Mouse (Mus musculus) embryonic facial prominence, embryonic 15.5 days (tissue): ENCODE measurements around the gene Prss8. TPM values are rescaled to one million over a fixed set of nuclear protein-coding genes. Genes with fewer than 3 reads are reported as not detected.
"Not testable (repeated sequence)": the region's sequence is repeated elsewhere in the genome, so short reads cannot be mapped to it uniquely, and the experiment has no call there.

Experiments used
- ATAC-seq: fragments of 200-750 bp; cut with Nextera tagmentation; 2 replicates; pipeline ENCODE4 v1.8.0; 2017; ENCODE audit warnings: low read depth, moderate TSS enrichment; ENCODE audit not compliant: insufficient number of reproducible peaks, low FRiP score, low TSS enrichment
- H3K27ac ChIP-seq: fragments of 300-500 bp; sonication (generic); replicated peaks from 2 replicates; pipeline ENCODE4 v1.5.1; 2015; ENCODE audit warnings: mild to moderate bottlenecking, inconsistent platforms
- H3K27me3 ChIP-seq: fragments of 300-500 bp; sonication (generic); 2 replicates; pipeline ENCODE4 v1.6.1; 2015; ENCODE audit warnings: inconsistent platforms
- H3K36me3 ChIP-seq: fragments of 300-500 bp; sonication (generic); 2 replicates; pipeline ENCODE4 v1.6.1; 2015; ENCODE audit warnings: mild to moderate bottlenecking, inconsistent platforms
- H3K4me1 ChIP-seq: fragments of 300-500 bp; sonication (generic); 2 replicates; pipeline ENCODE4 v1.6.1; 2015; ENCODE audit warnings: inconsistent platforms
- H3K4me2 ChIP-seq: fragments of 300-500 bp; sonication (generic); replicated peaks from 2 replicates; pipeline ENCODE4 v1.6.1; 2015; ENCODE audit warnings: mild to moderate bottlenecking, inconsistent platforms
- H3K4me3 ChIP-seq: fragments of 300-500 bp; sonication (generic); replicated peaks from 2 replicates; pipeline ENCODE4 v1.5.1; 2015; ENCODE audit warnings: mild to moderate bottlenecking, inconsistent platforms
- H3K9ac ChIP-seq: fragments of 300-500 bp; sonication (generic); 2 replicates; pipeline ENCODE4 v1.6.1; 2015; ENCODE audit warnings: inconsistent platforms
- H3K9me3 ChIP-seq: fragments of 300-500 bp; sonication (generic); replicated peaks from 2 replicates; pipeline ENCODE4 v1.6.1; 2016; ENCODE audit warnings: inconsistent platforms
- WGBS: fragments of 180-500 bp; shearing (Covaris S2); methylation state at CpG from one replicate; pipeline ENCODE4 v1.1.7; 2015; 5-methylcytosine and 5-hydroxymethylcytosine counted together
- polyA plus RNA-seq: library from polyadenylated mRNA; unstranded; fragments of >200 nt; fragmentation: Nextera tagmentation; extraction: Ambion mirVana; gene quantifications from 2 replicates; pipeline ENCODE4 v1.2.1, GENCODE M21; 2015

Gene Prss8
- polyA plus RNA-seq, 1 experiment from 2014 or later: 17.2 TPM

DNA sequence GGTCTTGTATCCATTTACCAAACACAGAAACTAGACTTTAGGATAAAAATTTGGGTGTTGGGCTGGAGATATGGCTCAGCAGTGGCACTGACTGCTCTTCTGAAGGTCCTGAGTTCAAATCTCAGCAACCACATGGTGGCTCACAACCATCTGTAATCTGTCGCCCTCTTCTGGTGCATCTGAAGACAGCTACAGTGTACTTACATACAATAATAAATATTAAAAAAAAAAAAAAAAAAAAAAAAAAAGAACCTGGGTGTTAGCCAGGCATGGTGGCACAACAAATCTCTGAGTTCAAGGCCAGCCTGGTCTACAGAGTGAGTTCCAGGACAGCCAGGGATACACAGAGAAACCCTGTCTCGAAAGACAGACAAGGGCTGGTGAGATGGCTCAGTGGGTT, 12.2 kb upstream of the Prss8 start:
- H3K9me3 ChIP-seq, H3K27ac ChIP-seq, H3K36me3 ChIP-seq, H3K4me2 ChIP-seq, H3K4me3 ChIP-seq, H3K9ac ChIP-seq, H3K4me1 ChIP-seq, ATAC-seq: not testable (repeated sequence)
- H3K27me3 ChIP-seq: peaks cover 29% of the 10 kb centered on the region
- WGBS: 50% methylated on average over 2 of the region's 2 CpGs

DNA sequence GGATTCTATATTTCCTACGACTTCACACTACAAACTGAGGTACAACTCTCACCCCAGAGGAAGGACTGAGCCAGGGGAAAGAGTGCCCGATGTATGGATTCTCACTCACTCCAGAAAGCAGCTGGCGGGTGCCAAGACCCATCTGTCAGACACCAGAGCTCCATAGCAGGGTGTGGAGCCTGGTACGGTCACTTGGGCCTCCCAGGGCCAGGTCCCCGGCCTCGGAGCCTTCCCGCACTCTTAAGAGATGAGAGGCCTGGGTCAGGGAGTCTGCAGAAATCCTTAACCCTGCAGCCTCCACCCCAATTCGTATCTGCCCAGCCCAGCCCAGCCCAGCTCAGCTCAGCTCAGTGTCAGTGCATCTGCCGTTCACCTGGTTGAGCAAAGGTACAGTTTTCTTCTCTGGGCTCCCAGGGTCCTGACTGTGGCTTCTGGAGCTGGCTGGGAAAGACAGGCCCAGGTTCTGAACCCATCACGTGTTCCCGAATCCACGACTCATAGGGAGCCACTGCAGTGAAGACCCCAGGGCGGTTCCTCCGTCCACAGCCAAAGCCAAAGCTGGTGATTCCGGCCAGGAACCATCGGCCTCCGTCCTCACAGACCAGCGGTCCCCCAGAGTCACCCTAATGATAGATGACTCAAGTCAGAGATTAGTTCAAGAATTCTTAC, 6.4 kb upstream of the Prss8 start:
- H3K4me1 ChIP-seq: peaks cover 41% of the 10 kb centered on the region
- peak overlapping the region; percentile 79 for H3K4me3 ChIP-seq
- H3K9me3 ChIP-seq: no peaks in the 10 kb centered on the region
- peak overlapping the region; percentile 59; the same call in 1 of the 2 replicates for H3K9ac ChIP-seq
- 51% methylated on average over 18 of the region's 18 CpGs for WGBS
- H3K36me3 ChIP-seq: no peaks in the 10 kb centered on the region
- H3K27ac ChIP-seq: peak overlapping the region; percentile 82
- ATAC-seq: no peak
- H3K4me2 ChIP-seq: peak overlapping the region; percentile 90
- no peaks in the 10 kb centered on the region for H3K27me3 ChIP-seq

DNA sequence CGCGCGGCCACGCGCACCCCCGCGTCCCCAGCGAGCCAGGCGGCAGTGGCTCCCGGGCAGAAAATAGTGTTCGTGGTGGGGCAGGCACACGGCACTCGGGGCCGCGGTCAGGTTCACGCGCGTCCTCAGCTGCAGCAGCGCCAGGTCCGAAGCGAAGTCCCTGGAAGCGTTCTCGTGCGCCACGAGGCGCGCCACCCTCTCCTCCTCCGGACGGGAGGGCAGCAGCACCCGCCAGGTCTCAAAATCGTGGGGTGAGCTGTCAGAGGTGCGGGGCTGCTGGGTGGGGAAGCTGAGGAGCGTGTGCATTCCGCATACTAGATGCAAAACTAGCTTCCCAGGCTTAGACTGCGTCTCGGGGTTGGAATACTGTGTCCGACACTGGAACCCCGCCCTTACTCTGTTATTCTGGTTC, 5.8 kb upstream of the Prss8 start:
- ATAC-seq: peak; percentile 31

DNA sequence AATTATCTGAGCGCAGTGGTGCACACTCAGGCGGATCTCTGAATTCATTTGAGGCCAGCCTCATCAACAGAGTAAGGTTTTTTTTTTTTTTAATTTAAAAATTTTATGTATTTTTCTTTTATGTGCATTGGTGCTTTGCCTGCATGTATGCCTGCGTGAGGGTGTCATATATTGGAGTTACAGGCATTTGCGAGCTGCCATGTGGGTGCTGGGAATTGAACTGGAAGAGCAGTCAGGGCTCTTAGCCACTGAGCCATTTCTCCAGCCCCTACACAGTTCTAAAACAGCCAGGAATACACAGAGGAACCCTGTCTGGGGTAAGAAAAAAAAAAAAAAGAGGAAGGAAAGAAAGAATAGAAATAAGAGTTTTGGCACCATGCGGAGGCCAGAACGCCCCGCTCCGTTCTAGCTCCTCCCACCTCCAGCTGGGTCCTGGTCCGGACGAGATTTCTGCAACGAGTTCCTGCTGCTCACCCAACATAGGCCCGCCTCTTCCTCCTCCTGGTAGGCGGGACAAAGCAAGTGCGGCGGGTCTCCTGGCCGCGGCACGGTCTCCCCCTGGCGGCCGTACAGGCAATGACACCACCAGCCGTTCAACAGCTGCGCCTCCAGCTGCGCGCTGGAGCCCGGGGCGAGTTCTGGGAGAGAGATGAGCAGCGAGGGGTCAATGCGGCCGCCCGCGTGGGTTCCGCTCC, 5.3 kb upstream of the Prss8 start:
- peak overlapping the region; percentile 59 for H3K9ac ChIP-seq
- H3K4me3 ChIP-seq: peak overlapping the region; percentile 79
- no peaks in the 10 kb centered on the region; the same call in 1 of the 2 replicates for H3K27me3 ChIP-seq
- no peaks in the 10 kb centered on the region for H3K9me3 ChIP-seq
- H3K27ac ChIP-seq: peak overlapping the region; percentile 82
- H3K4me1 ChIP-seq: peaks cover 46% of the 10 kb centered on the region
- ATAC-seq: peak; percentile 93
- H3K4me2 ChIP-seq: peak overlapping the region; percentile 90
- H3K36me3 ChIP-seq: no peaks in the 10 kb centered on the region
- 6% methylated on average over 31 of the region's 32 CpGs for WGBS

More for the DNA sequence above, 5.8 kb upstream of the Prss8 start:
- Histone ChIP-seq H3K27me3 (no peaks in the 10 kb centered on the region), H3K4me2 (peak overlapping the region; percentile 90), H3K27ac (peak overlapping the region; percentile 82), H3K4me3 (peak overlapping the region; percentile 79), H3K9ac (peak overlapping the region; percentile 59), H3K4me1 (peaks cover 44% of the 10 kb centered on the region), H3K36me3 (no peaks in the 10 kb centered on the region), H3K9me3 (no peaks in the 10 kb centered on the region)
- WGBS: under 1% methylated on average over 37 of the region's 38 CpGs

DNA sequence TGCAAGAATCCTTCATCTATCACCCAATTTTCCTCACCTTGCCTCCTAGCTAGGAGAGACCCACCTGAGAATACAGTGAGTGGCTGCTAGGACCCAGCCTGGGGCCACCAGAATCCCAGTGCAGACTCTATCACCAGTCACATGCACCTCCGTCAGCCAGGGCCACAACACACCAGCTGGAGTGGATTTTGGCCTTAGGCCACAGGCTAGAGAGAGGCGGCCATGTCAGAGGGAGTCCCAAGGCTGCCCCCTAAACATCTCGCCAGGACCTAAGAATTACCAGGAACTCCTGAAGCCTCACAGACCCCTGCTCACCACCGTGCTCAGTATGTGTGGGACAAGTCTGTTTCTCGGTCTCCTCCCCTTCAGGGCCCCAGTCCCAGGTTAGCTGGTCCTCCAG, 4.2 kb upstream of the Prss8 start:
- H3K9me3 ChIP-seq: no peaks in the 10 kb centered on the region
- ATAC-seq: no peak
- no peak overlapping the region for H3K4me2 ChIP-seq
- peaks cover 56% of the 10 kb centered on the region for H3K4me1 ChIP-seq
- no peak overlapping the region for H3K27ac ChIP-seq
- H3K4me3 ChIP-seq: no peak overlapping the region
- peaks cover 5% of the 10 kb centered on the region for H3K27me3 ChIP-seq
- WGBS: 77% methylated on average over 5 of the region's 5 CpGs
- H3K36me3 ChIP-seq: no peaks in the 10 kb centered on the region
- no peak overlapping the region for H3K9ac ChIP-seq

DNA sequence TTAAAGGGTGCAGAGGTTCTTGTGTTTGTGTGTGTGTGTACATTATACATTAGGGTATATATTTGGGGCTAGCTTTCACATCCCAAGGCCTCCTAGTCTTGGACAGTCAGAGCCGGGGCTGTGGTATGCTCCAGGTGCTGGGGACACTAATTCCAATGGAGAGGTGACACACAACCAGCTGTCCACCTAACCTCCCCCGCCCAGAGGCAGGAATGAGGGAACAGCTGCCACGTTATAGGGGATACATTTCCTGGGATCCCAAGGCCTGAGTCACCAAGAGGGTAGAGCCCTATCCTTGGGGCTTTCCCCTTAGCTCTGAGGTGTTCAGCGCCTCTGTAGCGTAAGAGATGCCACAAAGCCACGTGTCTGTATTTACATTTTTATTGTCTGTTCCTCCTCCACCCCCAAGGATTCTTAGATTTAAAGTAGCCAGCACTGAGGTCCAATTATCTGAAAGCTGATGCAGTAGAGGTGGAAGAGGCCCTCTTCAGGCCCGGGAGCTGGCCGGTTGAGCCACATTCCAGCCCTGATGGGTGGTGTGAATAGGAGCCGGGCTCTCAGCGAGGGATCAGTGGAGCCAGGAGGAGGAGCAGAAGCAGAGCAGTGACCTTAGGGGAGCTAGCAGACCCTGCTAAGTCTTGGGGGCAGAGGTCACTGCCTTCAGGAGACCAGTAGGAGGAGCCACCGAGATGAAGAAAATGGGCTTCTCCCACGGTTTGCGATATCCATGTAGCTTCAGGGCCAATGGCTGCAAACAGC, 2.5 kb upstream of the Prss8 start:
- Histone ChIP-seq H3K4me1 (peaks cover 59% of the 10 kb centered on the region), H3K4me2 (no peak overlapping the region), H3K27me3 (peaks cover 13% of the 10 kb centered on the region), H3K4me3 (no peak overlapping the region), H3K9ac (no peak overlapping the region), H3K27ac (peak overlapping the region; percentile 75), H3K9me3 (no peaks in the 10 kb centered on the region), H3K36me3 (no peaks in the 10 kb centered on the region)
- WGBS: 14% methylated on average over 13 of the region's 13 CpGs
- ATAC-seq: no peak

DNA sequence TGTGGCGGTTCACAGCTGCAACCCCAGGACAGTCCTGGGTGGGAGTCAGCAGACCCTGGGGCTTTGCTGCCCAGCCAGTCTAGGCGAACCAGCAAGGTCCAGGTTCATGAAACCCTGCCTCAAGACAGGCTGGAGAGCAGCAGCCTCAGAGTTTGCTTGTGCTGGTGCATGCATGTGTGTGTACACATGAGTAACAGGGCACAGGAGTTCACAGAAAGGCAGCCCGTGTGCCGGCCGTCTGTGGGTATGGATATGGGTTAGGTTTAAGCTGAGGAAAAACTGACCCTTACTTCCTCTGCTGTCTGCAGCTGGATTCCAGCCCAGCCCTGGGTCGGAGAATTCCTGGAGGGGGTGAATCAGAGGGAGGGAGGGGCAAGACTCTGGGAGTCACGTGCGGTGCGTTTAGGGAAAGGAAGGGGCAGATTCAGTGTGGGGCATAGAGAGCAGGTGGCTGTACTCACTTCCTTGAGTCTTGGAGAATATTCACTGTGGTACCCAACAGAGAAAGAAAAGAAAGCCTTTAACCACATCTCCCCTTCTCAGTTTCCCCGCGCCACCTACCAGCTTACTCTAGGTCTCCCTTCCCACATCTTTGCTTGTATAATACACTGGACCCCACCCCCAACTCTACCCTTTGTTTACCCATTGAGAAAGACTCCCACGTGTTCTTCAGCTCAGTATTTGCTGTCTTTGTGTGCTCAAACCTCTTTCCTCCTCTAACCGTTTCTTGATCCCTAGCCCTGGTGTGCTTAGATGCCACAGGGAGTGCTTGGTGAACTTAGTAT, 1.6 kb upstream of the Prss8 start:
- no peak for ATAC-seq
- Histone ChIP-seq H3K9me3 (no peaks in the 10 kb centered on the region), H3K4me1 (peaks cover 58% of the 10 kb centered on the region), H3K4me2 (0 out of 2 replicates have a peak overlapping the region, but pooled peaks have one; percentile 10), H3K27ac (peak overlapping the region; percentile 75), H3K9ac (no peak overlapping the region), H3K36me3 (peaks cover 1% of the 10 kb centered on the region; the same call in 1 of the 2 replicates), H3K27me3 (peaks cover 13% of the 10 kb centered on the region), H3K4me3 (no peak overlapping the region)
- WGBS: 28% methylated on average over 13 of the region's 13 CpGs

DNA sequence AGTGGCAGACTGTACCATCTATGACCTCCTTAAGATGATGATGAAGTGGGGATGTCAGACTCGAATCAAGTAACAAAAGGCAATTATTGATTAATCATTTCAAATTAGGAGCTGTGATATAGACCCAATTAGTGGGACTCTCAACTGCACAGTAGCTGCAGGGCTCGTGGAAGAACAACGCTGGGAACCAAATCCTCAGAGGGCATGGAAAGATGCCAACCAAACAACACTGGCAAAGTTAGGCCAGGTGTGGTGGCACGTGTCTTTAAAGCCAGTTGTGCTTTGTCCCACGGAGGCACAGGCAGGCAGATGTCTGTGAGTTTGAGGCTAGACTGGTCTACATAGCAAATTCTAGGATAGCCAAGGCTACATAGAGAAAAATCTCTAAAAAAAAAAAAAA, 732 bp upstream of the Prss8 start:
- H3K27ac ChIP-seq: peak overlapping the region; percentile 45; the same call in 1 of the 2 replicates
- H3K36me3 ChIP-seq: peaks cover 10% of the 10 kb centered on the region
- no peak overlapping the region for H3K4me2 ChIP-seq
- H3K27me3 ChIP-seq: peaks cover 13% of the 10 kb centered on the region
- peaks cover 54% of the 10 kb centered on the region for H3K4me1 ChIP-seq
- no peak overlapping the region for H3K4me3 ChIP-seq
- no peak overlapping the region for H3K9ac ChIP-seq
- ATAC-seq: no peak
- whole genome bisulfite sequencing: 73% methylated on average over 5 of the region's 5 CpGs
- H3K9me3 ChIP-seq: no peaks in the 10 kb centered on the region

DNA sequence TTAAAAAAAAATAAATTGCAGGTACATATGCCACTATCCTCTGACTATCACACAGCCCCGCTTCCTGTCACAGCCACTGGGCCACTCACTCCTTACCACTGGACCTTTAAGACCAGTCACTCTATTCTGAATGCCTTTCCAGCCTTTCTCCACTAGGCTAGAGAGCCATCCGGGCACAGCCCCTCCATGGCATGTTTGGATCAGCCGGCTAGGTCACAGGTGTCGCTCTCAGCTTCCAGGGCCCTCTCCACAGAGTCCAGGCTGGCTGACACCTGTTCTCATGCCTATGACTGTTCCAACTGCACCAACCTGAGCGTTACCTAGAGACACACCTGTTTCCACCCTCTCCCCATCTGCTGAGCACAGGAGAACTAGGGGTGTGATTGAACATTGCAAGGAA, 1.3 kb downstream of the Prss8 start:
- ATAC-seq: no peak
- H3K9me3 ChIP-seq: no peaks in the 10 kb centered on the region
- peaks cover 39% of the 10 kb centered on the region for H3K4me1 ChIP-seq
- no peak overlapping the region for H3K9ac ChIP-seq
- no peak overlapping the region for H3K27ac ChIP-seq
- peaks cover 13% of the 10 kb centered on the region for H3K27me3 ChIP-seq
- 41% methylated on average over 5 of the region's 5 CpGs for WGBS
- H3K36me3 ChIP-seq: peaks cover 25% of the 10 kb centered on the region
- peak overlapping the region; percentile 49 for H3K4me2 ChIP-seq
- H3K4me3 ChIP-seq: peak overlapping the region; percentile 42

DNA sequence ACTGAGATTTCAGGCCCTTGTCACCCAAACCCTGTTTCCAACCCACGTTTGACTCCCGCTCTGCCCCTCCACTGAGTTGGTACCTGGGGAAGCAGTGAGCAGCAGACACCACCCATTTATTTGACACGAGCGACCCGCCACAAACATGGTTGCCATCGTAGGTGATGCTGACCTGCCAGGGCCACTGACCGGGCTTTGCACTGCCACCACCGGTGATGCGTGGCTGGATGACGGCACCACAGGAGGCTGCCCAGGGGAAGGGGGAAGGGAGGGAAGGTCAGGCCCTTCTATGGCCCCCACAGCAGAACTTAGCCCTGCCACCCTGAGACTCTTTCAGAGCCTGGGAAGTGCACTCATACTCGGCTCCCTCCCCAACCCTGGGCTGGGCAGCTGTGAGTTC, 2.2 kb downstream of the Prss8 start:
- WGBS: 85% methylated on average over 11 of the region's 11 CpGs

More for the DNA sequence above, 2.2 kb downstream of the Prss8 start:
- no peak overlapping the region for H3K4me2 ChIP-seq
- peaks cover 33% of the 10 kb centered on the region for H3K36me3 ChIP-seq
- no peaks in the 10 kb centered on the region for H3K9me3 ChIP-seq
- no peak overlapping the region for H3K4me3 ChIP-seq
- ATAC-seq: no peak
- H3K9ac ChIP-seq: no peak overlapping the region
- peaks cover 34% of the 10 kb centered on the region for H3K4me1 ChIP-seq
- peaks cover 13% of the 10 kb centered on the region for H3K27me3 ChIP-seq
- no peak overlapping the region for H3K27ac ChIP-seq
